Mouse (Mus musculus): ENCODE measurements around the gene Gm28308. TPM values are rescaled to one million over a fixed set of nuclear protein-coding genes. Genes with fewer than 3 reads are reported as not detected.

The Gm28308 gene
- polyA plus RNA-seq, 1 experiment, result not detected

DNA sequence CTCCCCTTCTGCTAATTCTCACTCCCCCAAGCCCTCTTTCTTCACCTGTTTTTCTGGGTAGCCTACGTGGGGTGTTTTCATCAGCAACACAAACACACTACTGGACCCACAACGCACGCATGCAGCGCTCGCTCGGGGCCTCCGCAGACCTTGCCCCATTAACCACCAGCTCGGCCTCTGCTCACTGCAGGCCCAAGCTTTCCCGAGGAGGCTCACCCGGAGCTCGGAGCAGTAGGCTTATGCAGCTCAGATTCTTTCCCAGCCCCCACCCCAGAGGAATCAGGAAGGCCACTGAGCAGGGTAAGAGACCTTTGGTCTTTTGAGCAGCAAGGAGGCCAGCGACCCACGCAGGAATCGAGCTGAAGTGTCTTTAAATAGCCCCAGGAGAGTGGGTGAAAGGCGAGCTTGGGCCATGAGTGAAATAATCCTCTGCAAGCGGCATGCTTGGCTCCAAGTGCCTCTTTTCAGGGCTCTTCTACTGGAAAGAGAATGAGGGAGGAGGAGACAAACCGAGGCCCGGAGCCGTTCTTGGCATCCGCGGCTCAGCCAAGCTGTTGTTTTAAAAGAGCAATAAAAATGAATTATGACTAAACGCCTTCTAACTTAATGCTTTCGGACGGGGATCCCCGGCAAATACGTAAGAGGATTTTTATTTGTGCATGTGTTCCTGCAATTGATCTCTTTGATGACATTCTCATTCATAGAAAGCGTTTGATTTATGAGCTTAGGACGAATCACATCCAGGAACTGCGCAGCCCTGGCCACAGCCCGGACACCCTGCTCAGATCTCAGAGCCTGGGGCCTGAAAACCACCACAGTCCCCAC, 52.4 kb downstream of the Gm28308 start:
- Histone ChIP-seq H3K27me3 (replicated peaks) (peaks cover 77% of the 10 kb centered on the region), H3K36me3 (replicated peaks; ENCODE audit: low read length) (peaks cover 4% of the 10 kb centered on the region), H3K4me3 (replicated peaks) (peak overlapping the region; percentile 83), H3K9me3 (peaks cover 14% of the 10 kb centered on the region), H3K4me1 (peaks cover 59% of the 10 kb centered on the region)
- TF ChIP-seq FLI1 (IDR thresholded peaks at IDR 0.05; ENCODE audit: low read length) (no peak), GATA1 (IDR thresholded peaks at IDR 0.05; ENCODE audit: borderline replicate concordance, low read length) (no peak)

DNA sequence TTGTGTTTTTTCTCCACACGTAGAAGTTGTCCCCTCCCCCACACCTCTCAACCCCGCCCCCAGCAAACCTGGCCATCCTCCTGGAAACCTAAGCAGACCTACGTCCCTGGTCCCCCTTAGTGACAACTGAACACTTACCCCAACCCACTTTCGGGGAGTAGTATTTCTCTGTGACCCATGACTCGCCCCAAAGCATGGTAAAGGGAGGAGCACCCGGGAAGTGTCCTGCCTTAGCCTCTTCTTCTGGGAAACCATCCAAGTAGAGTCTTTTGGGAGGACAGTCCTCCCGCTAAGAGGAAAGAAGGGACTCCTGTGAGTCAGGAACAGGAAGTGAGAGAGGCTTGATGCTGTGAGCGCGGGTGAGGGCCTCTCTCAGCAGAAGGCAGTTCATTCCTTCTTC, 53.2 kb downstream of the Gm28308 start:
- H3K36me3 ChIP-seq (replicated peaks; ENCODE audit: low read length), result peaks cover 4% of the 10 kb centered on the region
- H3K9me3 ChIP-seq, result peaks cover 12% of the 10 kb centered on the region; the same call in 1 of the 2 replicates
- H3K4me3 ChIP-seq (replicated peaks), result peak overlapping the region; percentile 83
- peaks cover 76% of the 10 kb centered on the region for H3K27me3 ChIP-seq (replicated peaks)
- peaks cover 58% of the 10 kb centered on the region for H3K4me1 ChIP-seq
- no peak for TF ChIP-seq FLI1 (IDR thresholded peaks at IDR 0.05; ENCODE audit: low read length)
- TF ChIP-seq GATA1 (IDR thresholded peaks at IDR 0.05; ENCODE audit: borderline replicate concordance, low read length), result no peak

DNA sequence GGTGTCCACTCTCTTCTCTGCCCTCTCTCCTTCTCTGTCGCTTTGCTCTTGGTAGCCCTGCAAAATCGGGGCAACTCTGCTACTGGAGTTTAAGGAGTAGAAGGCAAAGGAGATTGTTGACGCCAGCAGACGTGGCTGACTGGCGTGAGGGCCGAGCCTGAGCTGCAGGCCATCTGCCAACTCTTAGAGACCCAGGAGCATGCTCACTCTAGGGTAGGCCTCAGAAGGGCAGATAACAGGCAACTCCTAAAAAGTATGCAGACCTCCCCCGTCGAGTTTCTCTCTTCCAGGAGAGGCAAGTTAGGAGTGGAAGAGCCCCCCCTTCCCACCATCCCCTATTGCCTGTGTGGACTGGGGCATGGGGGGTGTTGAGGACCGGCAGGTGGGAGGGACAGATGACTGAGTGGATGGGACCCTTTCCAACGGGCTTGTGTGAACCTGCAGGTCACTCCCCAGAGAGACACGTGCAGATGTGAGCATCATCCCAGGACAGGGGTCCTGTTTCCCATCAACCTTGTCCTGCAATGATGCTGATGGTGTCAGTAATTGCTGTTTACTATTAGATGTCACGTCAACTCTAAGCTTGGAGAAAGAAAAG, 53.9 kb downstream of the Gm28308 start:
- Histone ChIP-seq H3K36me3 (replicated peaks; ENCODE audit: low read length) (peaks cover 4% of the 10 kb centered on the region), H3K4me3 (replicated peaks) (peak overlapping the region; percentile 93), H3K9me3 (peaks cover 10% of the 10 kb centered on the region; the same call in 1 of the 2 replicates), H3K4me1 (peaks cover 54% of the 10 kb centered on the region), H3K27me3 (replicated peaks) (peaks cover 76% of the 10 kb centered on the region)
- TF ChIP-seq GATA1 (IDR thresholded peaks at IDR 0.05; ENCODE audit: borderline replicate concordance, low read length) (no peak), FLI1 (IDR thresholded peaks at IDR 0.05; ENCODE audit: low read length) (no peak)

DNA sequence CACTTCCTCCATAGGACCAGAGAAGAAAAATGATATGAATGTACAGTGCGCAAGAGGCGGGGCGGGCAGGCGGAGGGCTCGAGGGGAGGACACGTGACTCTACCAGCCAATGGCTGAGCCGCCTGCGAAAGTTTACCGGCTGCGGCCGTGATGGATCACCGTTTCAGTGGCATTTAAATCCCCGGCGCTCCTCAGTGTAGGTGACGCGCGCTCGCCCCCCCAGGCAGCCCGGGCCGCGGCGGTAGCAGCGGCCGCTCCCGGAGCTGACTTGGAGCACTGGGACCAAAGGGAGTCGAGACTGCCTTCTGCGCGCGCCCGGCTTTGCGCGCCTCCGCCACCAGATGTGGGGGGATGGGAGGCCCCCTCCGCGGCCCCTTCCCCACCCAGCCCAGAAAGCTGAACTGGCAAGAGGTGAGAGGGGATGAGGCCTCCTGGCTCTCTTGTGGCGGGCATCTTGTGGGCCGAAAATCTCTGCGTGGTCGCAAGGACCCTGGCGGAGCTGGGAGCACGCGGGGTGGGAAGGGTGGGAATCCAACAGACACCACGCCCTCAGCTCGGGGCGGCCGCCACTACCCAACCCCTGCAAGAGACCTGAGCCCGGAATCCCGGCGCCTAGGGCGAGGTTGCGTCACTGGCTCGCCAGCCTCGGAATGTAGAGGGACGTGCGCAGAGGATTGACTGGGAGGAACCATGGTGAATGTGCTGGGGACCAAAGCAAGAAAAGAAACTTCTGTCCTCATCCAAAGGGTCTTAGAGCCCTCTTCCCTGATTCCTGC, 54.7 kb downstream of the Gm28308 start, which contains the start of gene Hoxa1:
TSS of gene Hoxa1 (minus strand) at position 42 of the 776 bp plus-strand sequence.
- H3K4me1 ChIP-seq, result peaks cover 50% of the 10 kb centered on the region
- H3K27me3 ChIP-seq (replicated peaks), result peaks cover 75% of the 10 kb centered on the region
- peaks cover 2% of the 10 kb centered on the region; the same call in 1 of the 2 replicates for H3K9me3 ChIP-seq
- H3K4me3 ChIP-seq (replicated peaks), result peak within 1 kb of the TSS; percentile 93
- TF ChIP-seq FLI1 (IDR thresholded peaks at IDR 0.05; ENCODE audit: low read length), result no peak
- no peak for TF ChIP-seq GATA1 (IDR thresholded peaks at IDR 0.05; ENCODE audit: borderline replicate concordance, low read length)
- H3K36me3 ChIP-seq (replicated peaks; ENCODE audit: low read length), result peaks cover under 1% of the 10 kb centered on the region

DNA sequence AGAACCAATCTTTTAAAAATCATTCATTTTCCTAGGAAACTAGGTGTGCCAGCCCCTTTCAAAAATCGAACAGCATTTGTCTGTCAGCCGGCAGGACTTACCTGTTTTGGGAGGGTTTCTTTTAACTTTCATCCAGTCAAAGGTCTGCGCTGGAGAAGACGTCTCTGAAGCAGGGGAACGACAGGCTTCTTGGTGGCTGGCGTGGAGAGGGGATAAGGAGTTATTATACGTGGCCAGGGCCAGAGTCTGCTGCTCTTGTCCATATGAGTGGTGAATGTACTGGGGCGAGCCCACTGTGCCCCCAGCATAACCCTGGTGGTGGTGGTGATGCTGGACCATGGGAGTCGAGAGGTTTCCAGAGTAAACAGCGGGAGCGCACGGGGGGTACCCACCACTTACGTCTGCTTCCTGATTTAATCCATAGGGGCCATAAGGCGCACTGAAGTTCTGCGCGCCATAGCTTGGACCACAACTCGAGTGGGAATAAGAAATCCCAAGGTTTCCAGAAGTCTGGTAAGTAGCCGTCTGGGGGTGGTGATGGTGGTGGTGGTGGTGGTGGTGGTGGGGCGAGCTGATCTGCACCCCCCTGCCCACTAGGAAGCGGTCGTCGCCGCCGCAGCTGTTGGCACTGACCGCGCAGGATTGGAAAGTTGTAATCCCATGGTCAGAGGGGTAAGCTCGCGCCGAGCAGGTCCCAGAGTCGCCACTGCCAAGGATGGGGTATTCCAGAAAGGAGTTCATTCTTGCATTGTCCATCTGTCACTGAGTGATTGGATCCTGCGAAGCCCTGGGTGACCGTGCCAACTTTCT, 55.5 kb downstream of the Gm28308 start:
- Histone ChIP-seq H3K27me3 (replicated peaks) (peaks cover 75% of the 10 kb centered on the region), H3K4me1 (peaks cover 45% of the 10 kb centered on the region), H3K36me3 (replicated peaks; ENCODE audit: low read length) (no peaks in the 10 kb centered on the region), H3K9me3 (no peaks in the 10 kb centered on the region), H3K4me3 (replicated peaks) (peak overlapping the region; percentile 93)
- no peak for TF ChIP-seq FLI1 (IDR thresholded peaks at IDR 0.05; ENCODE audit: low read length)
- TF ChIP-seq GATA1 (IDR thresholded peaks at IDR 0.05; ENCODE audit: borderline replicate concordance, low read length), result no peak

DNA sequence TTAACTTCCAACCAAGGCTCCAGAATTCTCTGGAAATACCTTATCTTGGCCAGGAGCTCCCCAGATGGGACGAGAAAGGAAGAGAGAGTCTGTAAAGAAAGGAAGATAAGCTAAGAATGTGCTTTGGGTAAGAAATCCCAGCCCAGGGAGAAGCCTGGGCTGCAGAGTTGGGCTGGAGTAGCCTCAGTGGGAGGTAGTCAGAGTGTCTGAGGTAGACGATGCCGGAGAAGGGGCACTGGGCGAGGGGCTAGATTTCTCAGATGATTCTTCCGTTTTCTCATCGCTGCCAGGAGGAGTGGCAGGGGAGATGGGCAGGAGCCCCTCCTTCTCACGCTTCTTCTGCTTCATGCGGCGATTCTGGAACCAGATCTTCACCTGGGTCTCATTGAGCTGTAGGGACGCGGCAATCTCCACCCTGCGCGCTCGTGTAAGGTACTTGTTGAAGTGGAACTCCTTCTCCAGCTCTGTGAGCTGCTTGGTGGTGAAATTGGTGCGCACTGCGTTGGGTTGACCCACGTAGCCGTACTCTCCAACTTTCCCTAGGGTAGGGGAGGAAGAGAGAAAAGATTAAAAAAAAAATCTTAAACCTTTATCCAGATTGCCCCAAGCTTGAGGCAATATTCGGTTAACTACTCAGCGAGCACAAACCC, 56.5 kb downstream of the Gm28308 start:
- no peaks in the 10 kb centered on the region for H3K36me3 ChIP-seq (replicated peaks; ENCODE audit: low read length)
- H3K27me3 ChIP-seq (replicated peaks), result peaks cover 83% of the 10 kb centered on the region
- TF ChIP-seq GATA1 (IDR thresholded peaks at IDR 0.05; ENCODE audit: borderline replicate concordance, low read length) (no peak), FLI1 (IDR thresholded peaks at IDR 0.05; ENCODE audit: low read length) (no peak)
- no peak overlapping the region for H3K4me3 ChIP-seq (replicated peaks)
- H3K9me3 ChIP-seq, result no peaks in the 10 kb centered on the region
- H3K4me1 ChIP-seq, result peaks cover 45% of the 10 kb centered on the region

DNA sequence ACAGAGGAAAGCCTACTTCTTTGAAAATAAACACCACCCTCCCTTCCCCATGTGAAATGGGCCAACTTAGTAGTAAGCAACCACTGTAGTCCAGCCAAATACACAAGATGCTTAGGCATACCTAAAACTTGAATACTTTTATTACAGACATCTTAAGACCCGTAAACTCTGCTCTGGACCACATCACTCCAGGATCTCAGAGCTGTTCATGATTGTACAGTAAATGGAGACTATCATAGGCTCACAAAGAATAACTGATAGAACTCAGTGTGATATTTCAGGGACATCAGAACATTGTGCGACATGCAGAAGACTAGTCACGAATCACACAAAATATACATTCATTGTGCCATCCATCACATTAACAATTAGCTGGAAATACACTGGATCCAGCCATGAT, 57.7 kb downstream of the Gm28308 start:
- Histone ChIP-seq H3K4me1 (peaks cover 38% of the 10 kb centered on the region), H3K27me3 (replicated peaks) (peaks cover 87% of the 10 kb centered on the region), H3K4me3 (replicated peaks) (no peak overlapping the region), H3K36me3 (replicated peaks; ENCODE audit: low read length) (no peaks in the 10 kb centered on the region), H3K9me3 (no peaks in the 10 kb centered on the region)
- TF ChIP-seq GATA1 (IDR thresholded peaks at IDR 0.05; ENCODE audit: borderline replicate concordance, low read length), result no peak

DNA sequence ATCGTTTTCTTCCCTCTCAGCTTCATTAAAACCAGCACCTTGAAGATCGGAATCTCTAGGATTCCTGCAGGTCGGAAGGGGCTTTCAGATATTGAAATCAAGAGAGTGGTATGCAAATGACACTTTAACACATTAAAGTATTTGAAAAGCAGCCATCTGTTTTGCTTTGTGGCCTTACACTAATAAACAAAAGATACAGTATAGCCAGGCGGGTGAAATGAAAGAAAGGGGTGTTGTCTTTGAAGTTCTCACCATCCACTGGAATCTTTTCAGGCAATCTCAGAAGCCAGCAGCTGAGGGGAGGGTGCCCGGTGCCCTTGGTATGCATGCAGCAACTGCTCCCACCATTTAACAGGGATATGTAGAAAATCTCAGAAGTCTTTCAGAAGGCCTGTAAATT, 59.1 kb downstream of the Gm28308 start:
- H3K4me3 ChIP-seq (replicated peaks), result no peak overlapping the region
- TF ChIP-seq FLI1 (IDR thresholded peaks at IDR 0.05; ENCODE audit: low read length) (no peak), GATA1 (IDR thresholded peaks at IDR 0.05; ENCODE audit: borderline replicate concordance, low read length) (no peak)
- peaks cover 90% of the 10 kb centered on the region for H3K27me3 ChIP-seq (replicated peaks)
- no peaks in the 10 kb centered on the region for H3K36me3 ChIP-seq (replicated peaks; ENCODE audit: low read length)
- peaks cover 7% of the 10 kb centered on the region; the same call in 1 of the 2 replicates for H3K9me3 ChIP-seq
- peaks cover 23% of the 10 kb centered on the region for H3K4me1 ChIP-seq
